Mouse (Mus musculus) myocyte (in vitro differentiated cells): ENCODE measurements around the gene Ehf. TPM values are rescaled to one million over a fixed set of nuclear protein-coding genes. Genes with fewer than 3 reads are reported as not detected.

Experiments
- H3K27me3 ChIP-seq: one replicate; pipeline ENCODE4 v1.6.1; 2011; ENCODE audit not compliant: control insufficient read depth, insufficient read depth, insufficient read length
- H3K36me3 ChIP-seq: one replicate; pipeline ENCODE4 v1.6.1; 2011; ENCODE audit not compliant: control insufficient read depth, insufficient read depth
- H3K4me2 ChIP-seq: one replicate; pipeline ENCODE4 v1.6.1; 2011; ENCODE audit warnings: low read depth, control low read depth
- H3K4me3 ChIP-seq: one replicate; pipeline ENCODE4 v1.5.1; 2011; ENCODE audit warnings: mild to moderate bottlenecking, control low read depth, moderate library complexity
- H3K79me2 ChIP-seq: one replicate; pipeline ENCODE4 v1.6.1; 2011; ENCODE audit not compliant: control insufficient read depth, insufficient read depth
- H3ac ChIP-seq: one replicate; pipeline ENCODE4 v1.6.1; 2011; ENCODE audit not compliant: control insufficient read depth, insufficient read length
- CEBPB ChIP-seq: IDR thresholded peaks from 2 replicates; pipeline ENCODE4 v1.6.1; 2011; ENCODE audit warnings: mild to moderate bottlenecking, moderate library complexity; ENCODE audit not compliant: poor library complexity, insufficient read depth, severe bottlenecking
- E2F4 ChIP-seq: IDR thresholded peaks from one replicate; pipeline ENCODE4 v1.6.1; 2011; ENCODE audit warnings: mild to moderate bottlenecking, control low read depth, moderate library complexity; ENCODE audit not compliant: insufficient read depth
- MAX ChIP-seq: IDR thresholded peaks from one replicate; pipeline ENCODE4 v1.6.1; 2011; ENCODE audit warnings: low read depth, mild to moderate bottlenecking, control low read depth
- MYOD1 ChIP-seq, 3 experiments: IDR thresholded peaks; one replicate each; pipeline ENCODE4 v1.6.1; 2011; ENCODE audit warnings: control low read depth in 2 of 3, low read depth in 2 of 3, mild to moderate bottlenecking in 2 of 3, moderate library complexity in 1 of 3; ENCODE audit not compliant: insufficient read length in 2 of 3, control insufficient read depth in 1 of 3
- MYOG ChIP-seq, 3 experiments: IDR thresholded peaks; one replicate each; pipeline ENCODE4 v1.6.1; 2011; ENCODE audit warnings: control low read depth in 2 of 3, low read depth in 2 of 3, mild to moderate bottlenecking in 2 of 3; ENCODE audit not compliant: insufficient read length in 2 of 3, control insufficient read depth in 1 of 3, insufficient read depth in 1 of 3
- POLR2A ChIP-seq: IDR thresholded peaks from one replicate; pipeline ENCODE4 v1.6.1; 2011; ENCODE audit warnings: low read depth, mild to moderate bottlenecking, control low read depth, moderate library complexity; ENCODE audit not compliant: insufficient read length
- POLR2AphosphoS2 ChIP-seq: IDR thresholded peaks from one replicate; pipeline ENCODE4 v1.6.1; 2011; ENCODE audit warnings: low read depth, control low read depth; ENCODE audit not compliant: insufficient read length
- REST ChIP-seq: IDR thresholded peaks from one replicate; pipeline ENCODE4 v1.6.1; 2011; ENCODE audit warnings: mild to moderate bottlenecking, control low read depth, moderate library complexity; ENCODE audit not compliant: insufficient read depth, insufficient read length
- SRF ChIP-seq: IDR thresholded peaks from one replicate; pipeline ENCODE4 v1.6.1; 2011; ENCODE audit warnings: low read depth; ENCODE audit not compliant: control insufficient read depth, insufficient read length
- TCF12 ChIP-seq: IDR thresholded peaks from one replicate; pipeline ENCODE4 v1.6.1; 2011; ENCODE audit warnings: mild to moderate bottlenecking, control low read depth; ENCODE audit not compliant: poor library complexity, insufficient read depth, severe bottlenecking
- TCF3 ChIP-seq: IDR thresholded peaks from one replicate; pipeline ENCODE4 v1.6.1; 2011; ENCODE audit warnings: low read depth, control low read depth; ENCODE audit not compliant: insufficient read length
- USF1 ChIP-seq: IDR thresholded peaks from one replicate; pipeline ENCODE4 v1.6.1; 2011; ENCODE audit warnings: low read depth, mild to moderate bottlenecking, control low read depth, moderate library complexity
- polyA plus RNA-seq: library from polyadenylated mRNA; unstranded; fragments of >200 nt; fragmentation: generic; extraction: Trizol; gene quantifications from one replicate; pipeline ENCODE4 v1.2.1, GENCODE M21; 2012; ENCODE audit warnings: missing spikeins

Gene Ehf
- polyA plus RNA-seq, 1 experiment = not detected

GRCm38 (mm10) chr2:103290705-103291269 lies 12.3 kb downstream of the Ehf start:
- no peak overlapping the region for H3K4me2 ChIP-seq
- TF ChIP-seq MYOG (IDR thresholded peaks at IDR 0.05; ENCODE audit: control insufficient read depth in 1 of 3, insufficient read depth in 1 of 3, insufficient read length in 2 of 3, low read depth in 2 of 3) (no peak), POLR2AphosphoS2 (no peak), USF1 (no peak), SRF (no peak), REST (no peak), TCF12 (no peak), E2F4 (no peak), POLR2A (no peak), MAX (no peak), MYOD1 (IDR thresholded peaks at IDR 0.05; ENCODE audit: control insufficient read depth in 1 of 3, insufficient read length in 2 of 3, low read depth in 2 of 3) (no peak), CEBPB (no peak), TCF3 (no peak)
- no peak overlapping the region for H3K4me3 ChIP-seq
- no peaks in the 10 kb centered on the region for H3K79me2 ChIP-seq
- no peak overlapping the region for H3ac ChIP-seq
- H3K27me3 ChIP-seq = peaks cover 17% of the 10 kb centered on the region
- H3K36me3 ChIP-seq = no peaks in the 10 kb centered on the region

DNA sequence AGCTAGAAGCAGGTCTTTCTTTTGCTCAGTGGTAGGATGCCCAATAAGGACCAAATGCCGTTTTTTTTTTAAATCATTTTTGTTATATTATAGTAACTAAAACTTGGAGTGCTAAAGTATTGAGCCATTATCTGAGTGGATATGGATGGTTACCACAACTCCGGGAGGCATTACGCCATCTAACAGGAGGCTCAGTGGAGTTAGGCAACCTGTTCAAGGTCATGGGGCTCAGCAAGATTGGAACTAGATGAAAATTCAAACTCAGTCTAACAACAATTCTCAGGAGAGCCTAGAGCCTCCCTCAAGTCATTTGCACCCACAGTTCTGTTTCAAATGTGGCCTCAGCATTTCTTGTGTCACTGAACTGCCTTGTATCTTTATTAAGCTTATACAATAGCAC lies 12.9 kb downstream of the Ehf start:
- Histone ChIP-seq H3K79me2 (no peaks in the 10 kb centered on the region), H3K36me3 (no peaks in the 10 kb centered on the region), H3K4me3 (no peak overlapping the region), H3K4me2 (no peak overlapping the region), H3ac (no peak overlapping the region), H3K27me3 (peaks cover 17% of the 10 kb centered on the region)
- TF ChIP-seq MAX (no peak), SRF (no peak), POLR2AphosphoS2 (no peak), POLR2A (no peak), USF1 (no peak), MYOD1 (IDR thresholded peaks at IDR 0.05; ENCODE audit: control insufficient read depth in 1 of 3, insufficient read length in 2 of 3, low read depth in 2 of 3) (no peak), CEBPB (no peak), TCF3 (no peak), E2F4 (no peak), TCF12 (no peak), REST (no peak), MYOG (IDR thresholded peaks at IDR 0.05; ENCODE audit: control insufficient read depth in 1 of 3, insufficient read depth in 1 of 3, insufficient read length in 2 of 3, low read depth in 2 of 3) (no peak)

DNA sequence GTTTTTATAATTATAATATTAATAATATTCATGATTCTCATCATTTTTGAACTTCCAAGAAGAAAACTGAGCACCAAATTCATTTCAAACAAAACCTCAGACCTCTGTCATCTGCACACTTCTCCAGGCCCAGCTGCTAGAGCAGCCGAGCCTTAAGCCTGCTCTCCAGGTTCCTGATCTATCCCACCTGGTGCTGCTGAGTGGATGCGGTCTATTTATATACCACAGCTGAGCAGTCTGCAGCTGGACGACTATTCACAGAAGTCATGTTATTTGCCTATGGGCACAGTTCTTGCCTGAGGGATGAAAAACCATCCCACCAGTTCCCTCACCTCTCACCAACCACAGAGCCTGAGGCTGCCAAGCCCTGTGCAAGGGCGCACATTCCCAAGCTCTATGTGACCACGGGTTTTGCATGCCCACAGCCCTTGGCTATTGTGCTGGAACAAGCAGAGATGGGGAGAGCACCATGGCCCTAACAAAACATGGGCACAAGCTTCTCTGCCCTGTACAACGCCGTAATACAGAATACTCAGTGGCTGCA lies 13.6 kb downstream of the Ehf start:
- no peak for TF ChIP-seq E2F4
- TF ChIP-seq USF1 = no peak
- no peak for TF ChIP-seq POLR2A
- no peak for TF ChIP-seq TCF12
- Histone ChIP-seq H3ac (no peak overlapping the region), H3K79me2 (no peaks in the 10 kb centered on the region), H3K27me3 (peaks cover 18% of the 10 kb centered on the region), H3K4me3 (no peak overlapping the region), H3K4me2 (no peak overlapping the region), H3K36me3 (no peaks in the 10 kb centered on the region)

GRCm38 (mm10) chr2:103287716-103288115 lies 15.4 kb downstream of the Ehf start:
- no peaks in the 10 kb centered on the region for H3K36me3 ChIP-seq
- peaks cover 21% of the 10 kb centered on the region for H3K27me3 ChIP-seq
- H3K4me3 ChIP-seq = no peak overlapping the region
- H3K4me2 ChIP-seq = no peak overlapping the region
- no peaks in the 10 kb centered on the region for H3K79me2 ChIP-seq
- no peak overlapping the region for H3ac ChIP-seq
- no peak for TF ChIP-seq REST

GRCm38 (mm10) chr2:103285561-103285960 lies 17.5 kb downstream of the Ehf start:
- H3K4me3 ChIP-seq = no peak overlapping the region
- H3K27me3 ChIP-seq = peaks cover 18% of the 10 kb centered on the region
- H3K36me3 ChIP-seq = no peaks in the 10 kb centered on the region
- no peak overlapping the region for H3K4me2 ChIP-seq
- no peaks in the 10 kb centered on the region for H3K79me2 ChIP-seq
- H3ac ChIP-seq = no peak overlapping the region
- TF ChIP-seq MYOG (IDR thresholded peaks at IDR 0.05; ENCODE audit: control insufficient read depth in 1 of 3, insufficient read depth in 1 of 3, insufficient read length in 2 of 3, low read depth in 2 of 3) (no peak), POLR2AphosphoS2 (no peak), SRF (no peak), TCF12 (no peak), E2F4 (no peak), MYOD1 (IDR thresholded peaks at IDR 0.05; ENCODE audit: control insufficient read depth in 1 of 3, insufficient read length in 2 of 3, low read depth in 2 of 3) (no peak), TCF3 (no peak), REST (no peak), MAX (no peak), CEBPB (no peak), USF1 (no peak), POLR2A (no peak)
